Mouse (Mus musculus): Measurements from ENCODE around the gene Fbxo34. TPM values are rescaled to one million over a fixed set of nuclear protein-coding genes. Genes with fewer than 3 reads are reported as not detected.

The Fbxo34 gene
- polyA plus RNA-seq, 1 experiment from 2014 or later, result 18.1 TPM

DNA sequence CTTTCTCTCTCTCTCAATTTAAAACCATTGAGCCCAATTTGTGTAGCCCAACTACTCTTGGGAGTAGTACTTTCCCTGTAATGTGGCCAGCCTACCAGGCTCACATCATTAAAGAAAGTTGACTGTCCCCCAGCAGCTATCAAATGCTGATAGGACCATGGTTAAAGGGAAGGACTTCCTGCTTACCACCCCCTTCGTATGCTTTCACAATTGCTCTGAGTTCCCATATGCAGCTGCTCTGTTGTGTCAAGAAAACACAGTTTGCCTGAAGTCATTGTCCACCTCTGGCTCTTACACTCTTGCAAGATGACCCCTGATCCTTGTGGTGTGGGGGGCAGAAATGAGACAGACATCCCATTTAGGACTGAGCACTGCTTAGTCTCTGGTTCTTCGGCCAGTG is 5.3 kb upstream of the Fbxo34 start:
- 67% methylated on average over 2 of the region's 2 CpGs for WGBS
- no peak for TF ChIP-seq CTCF (IDR thresholded peaks at IDR 0.05; ENCODE audit: low read depth)
- TF ChIP-seq EP300 (optimal IDR thresholded peaks at IDR 0.05), result no peak
- H3K27ac ChIP-seq (replicated peaks), result no peak overlapping the region

GRCm38 (mm10) chr14:47445331-47446095 is 4.7 kb upstream of the Fbxo34 start:
- Histone ChIP-seq H3K9me3 (ENCODE audit: control insufficient read depth, low read length) (no peaks in the 10 kb centered on the region), H3K4me3 (ENCODE audit: low read depth, low read length) (no peak overlapping the region), H3K27me3 (ENCODE audit: control insufficient read depth, insufficient read depth, low read length) (no peaks in the 10 kb centered on the region), H3K4me2 (replicated peaks; ENCODE audit: low read depth) (no peak overlapping the region), H3K27ac (replicated peaks) (no peak overlapping the region), H3K4me1 (replicated peaks; ENCODE audit: control insufficient read depth, insufficient read depth) (no peaks in the 10 kb centered on the region), H3K9ac (ENCODE audit: low read length) (no peak overlapping the region), H3K36me3 (ENCODE audit: control insufficient read depth, insufficient read depth, low read length) (no peaks in the 10 kb centered on the region)
- DNase-seq (ENCODE audit: low spot score), result no peak
- no peak for ATAC-seq (ENCODE audit: low FRiP score, low TSS enrichment)
- TF ChIP-seq CTCF (IDR thresholded peaks at IDR 0.05; ENCODE audit: low read depth) (no peak), EP300 (optimal IDR thresholded peaks at IDR 0.05) (no peak)
- WGBS, result 62% methylated on average over 9 of the region's 9 CpGs

More for the DNA sequence above, 5.3 kb upstream of the Fbxo34 start:
- Histone ChIP-seq H3K4me3 (ENCODE audit: low read depth, low read length) (no peak overlapping the region), H3K27me3 (ENCODE audit: control insufficient read depth, insufficient read depth, low read length) (no peaks in the 10 kb centered on the region), H3K9ac (ENCODE audit: low read length) (no peak overlapping the region), H3K36me3 (ENCODE audit: control insufficient read depth, insufficient read depth, low read length) (no peaks in the 10 kb centered on the region), H3K4me1 (replicated peaks; ENCODE audit: control insufficient read depth, insufficient read depth) (no peaks in the 10 kb centered on the region), H3K4me2 (replicated peaks; ENCODE audit: low read depth) (no peak overlapping the region), H3K9me3 (ENCODE audit: control insufficient read depth, low read length) (no peaks in the 10 kb centered on the region)
- DNase-seq (ENCODE audit: low spot score) (no peak), ATAC-seq (ENCODE audit: low FRiP score, low TSS enrichment) (no peak)

GRCm38 (mm10) chr14:47459556-47459955 is 9.3 kb downstream of the Fbxo34 start:
- ATAC-seq (ENCODE audit: low FRiP score, low TSS enrichment) (no peak), DNase-seq (ENCODE audit: low spot score) (no peak)
- Histone ChIP-seq H3K27ac (replicated peaks) (no peak overlapping the region), H3K36me3 (ENCODE audit: control insufficient read depth, insufficient read depth, low read length) (no peaks in the 10 kb centered on the region), H3K27me3 (ENCODE audit: control insufficient read depth, insufficient read depth, low read length) (no peaks in the 10 kb centered on the region), H3K4me1 (replicated peaks; ENCODE audit: control insufficient read depth, insufficient read depth) (no peaks in the 10 kb centered on the region), H3K4me2 (replicated peaks; ENCODE audit: low read depth) (no peak overlapping the region), H3K9ac (ENCODE audit: low read length) (no peak overlapping the region), H3K4me3 (ENCODE audit: low read depth, low read length) (no peak overlapping the region), H3K9me3 (ENCODE audit: control insufficient read depth, low read length) (no peaks in the 10 kb centered on the region)
- TF ChIP-seq EP300 (optimal IDR thresholded peaks at IDR 0.05) (no peak), CTCF (IDR thresholded peaks at IDR 0.05; ENCODE audit: low read depth) (no peak)
- WGBS, result 80% methylated on average over 4 of the region's 4 CpGs

DNA sequence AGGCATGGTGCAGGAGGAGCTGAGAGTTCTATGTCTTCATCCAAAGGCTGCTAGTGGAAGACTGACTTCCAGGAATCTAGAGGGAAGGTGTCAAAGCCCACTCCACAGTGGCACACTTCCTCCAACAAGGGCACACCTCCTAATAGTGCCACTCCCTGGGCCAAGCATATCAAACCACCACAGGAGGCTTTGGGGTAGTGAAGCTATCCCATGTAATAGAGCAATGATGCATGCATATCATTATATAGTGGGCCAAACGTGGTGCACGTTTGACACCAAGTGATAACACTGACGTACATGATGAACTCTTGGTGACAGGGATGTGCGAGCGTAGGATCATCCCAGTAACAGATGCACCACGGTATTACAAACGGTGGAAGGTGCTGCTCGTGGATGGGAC is 11.8 kb downstream of the Fbxo34 start:
- Histone ChIP-seq H3K4me3 (ENCODE audit: low read depth, low read length) (no peak overlapping the region), H3K27ac (replicated peaks) (no peak overlapping the region), H3K36me3 (ENCODE audit: control insufficient read depth, insufficient read depth, low read length) (no peaks in the 10 kb centered on the region), H3K27me3 (ENCODE audit: control insufficient read depth, insufficient read depth, low read length) (no peaks in the 10 kb centered on the region), H3K9me3 (ENCODE audit: control insufficient read depth, low read length) (no peaks in the 10 kb centered on the region), H3K4me1 (replicated peaks; ENCODE audit: control insufficient read depth, insufficient read depth) (no peaks in the 10 kb centered on the region), H3K9ac (ENCODE audit: low read length) (no peak overlapping the region), H3K4me2 (replicated peaks; ENCODE audit: low read depth) (no peak overlapping the region)
- ATAC-seq (ENCODE audit: low FRiP score, low TSS enrichment) (no peak), DNase-seq (ENCODE audit: low spot score) (no peak)
- 90% methylated on average over 8 of the region's 8 CpGs for WGBS
- no peak for TF ChIP-seq EP300 (optimal IDR thresholded peaks at IDR 0.05)
- no peak for TF ChIP-seq CTCF (IDR thresholded peaks at IDR 0.05; ENCODE audit: low read depth)

- no peak for TF ChIP-seq CTCF (IDR thresholded peaks at IDR 0.05; ENCODE audit: low read depth)
- no peak for TF ChIP-seq EP300 (optimal IDR thresholded peaks at IDR 0.05)
- 52% methylated on average over 4 of the region's 4 CpGs for WGBS
- ATAC-seq (ENCODE audit: low FRiP score, low TSS enrichment), result no peak
- Histone ChIP-seq H3K27ac (replicated peaks) (no peak overlapping the region), H3K4me3 (ENCODE audit: low read depth, low read length) (no peak overlapping the region), H3K4me2 (replicated peaks; ENCODE audit: low read depth) (no peak overlapping the region), H3K9me3 (ENCODE audit: control insufficient read depth, low read length) (no peaks in the 10 kb centered on the region), H3K27me3 (ENCODE audit: control insufficient read depth, insufficient read depth, low read length) (no peaks in the 10 kb centered on the region), H3K4me1 (replicated peaks; ENCODE audit: control insufficient read depth, insufficient read depth) (no peaks in the 10 kb centered on the region), H3K36me3 (ENCODE audit: control insufficient read depth, insufficient read depth, low read length) (no peaks in the 10 kb centered on the region), H3K9ac (ENCODE audit: low read length) (no peak overlapping the region)
- no peak for DNase-seq (ENCODE audit: low spot score)
Observed at GRCm38 (mm10) chr14:47462453-47462852, 12.2 kb downstream of the Fbxo34 start.

- Histone ChIP-seq H3K4me2 (replicated peaks; ENCODE audit: low read depth) (no peak overlapping the region), H3K4me3 (ENCODE audit: low read depth, low read length) (no peak overlapping the region), H3K27me3 (ENCODE audit: control insufficient read depth, insufficient read depth, low read length) (no peaks in the 10 kb centered on the region), H3K9me3 (ENCODE audit: control insufficient read depth, low read length) (no peaks in the 10 kb centered on the region), H3K9ac (ENCODE audit: low read length) (no peak overlapping the region), H3K4me1 (replicated peaks; ENCODE audit: control insufficient read depth, insufficient read depth) (no peaks in the 10 kb centered on the region), H3K27ac (replicated peaks) (no peak overlapping the region), H3K36me3 (ENCODE audit: control insufficient read depth, insufficient read depth, low read length) (no peaks in the 10 kb centered on the region)
- TF ChIP-seq CTCF (IDR thresholded peaks at IDR 0.05; ENCODE audit: low read depth) (no peak), EP300 (optimal IDR thresholded peaks at IDR 0.05) (no peak)
- no peak for DNase-seq (ENCODE audit: low spot score)
- no peak for ATAC-seq (ENCODE audit: low FRiP score, low TSS enrichment)
- WGBS, result 66% methylated on average over 9 of the region's 9 CpGs
Observed at GRCm38 (mm10) chr14:47462877-47463460, 12.7 kb downstream of the Fbxo34 start.
